Mouse (Mus musculus): ENCODE measurements around the gene D17H6S53E.

D17H6S53E gene

DNA sequence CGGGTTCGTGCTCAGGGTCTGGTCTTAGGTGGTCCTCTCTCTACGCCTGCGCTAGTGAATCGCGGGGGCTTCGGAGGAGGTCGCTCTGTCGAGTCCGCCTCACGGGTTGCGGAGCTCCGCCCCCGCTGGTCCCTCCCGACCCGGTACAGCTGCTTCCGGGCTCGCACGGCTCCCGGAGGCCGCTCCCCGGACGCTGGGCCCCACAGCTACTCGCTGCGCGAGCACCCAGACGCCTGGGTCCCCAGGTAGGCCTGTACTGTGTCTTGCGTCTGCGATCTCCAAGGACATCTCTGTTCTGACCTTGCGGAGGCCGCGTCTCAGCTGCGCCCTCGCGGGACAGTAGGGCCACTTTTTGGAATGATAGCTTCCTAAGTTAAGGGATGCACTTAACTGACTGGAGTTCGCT lies at the start of gene D17H6S53E:
Gene D17H6S53E, plus strand, starts transcription at position 168 of the 406 bp plus-strand sequence.
- peak; percentile 67 to 75 for DNase-seq (ENCODE audit: low spot score in 2 of 2)

- no peak for DNase-seq (ENCODE audit: low spot score in 2 of 2)
Measured at GRCm38 (mm10) chr17:35076507-35077176, 49.5 kb upstream of the D17H6S53E start, which contains the start of gene Ly6g6e. Ly6g6e (plus strand) TSS chr17:35076902.

DNA sequence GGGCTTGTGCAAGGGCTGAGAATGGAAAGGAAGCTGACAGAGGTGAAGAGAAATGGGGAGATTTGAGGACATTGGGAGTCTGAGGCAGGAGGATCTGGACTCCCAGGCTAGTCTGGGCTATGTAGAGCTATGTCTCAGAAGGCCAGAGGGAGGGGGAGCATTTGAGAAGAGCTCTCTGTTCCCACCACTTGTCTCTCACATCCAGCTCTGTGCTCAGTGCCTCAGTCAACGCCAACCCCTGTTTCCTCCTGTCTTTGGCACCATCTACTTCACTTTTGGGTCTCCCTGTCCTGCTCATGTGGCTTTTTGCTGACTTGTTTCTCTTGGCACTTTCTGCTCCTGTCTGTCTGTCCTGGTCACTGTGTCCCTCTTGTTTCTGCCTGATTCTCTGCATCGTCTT lies 48.9 kb upstream of the D17H6S53E start:
- DNase-seq (ENCODE audit: low spot score in 2 of 2): no peak

- no peak for DNase-seq (ENCODE audit: low spot score in 2 of 2)
Measured at GRCm38 (mm10) chr17:35077786-35078233, 48.4 kb upstream of the D17H6S53E start, which contains the start of gene Ly6g6d. Ly6g6d (minus strand) TSS chr17:35078065.

GRCm38 (mm10) chr17:35079778-35080177 lies 46.4 kb upstream of the D17H6S53E start:
- no peak for DNase-seq (ENCODE audit: low spot score in 2 of 2)

GRCm38 (mm10) chr17:35080248-35080647 lies 45.9 kb upstream of the D17H6S53E start:
- no peak for DNase-seq (ENCODE audit: low spot score in 2 of 2)

- DNase-seq (ENCODE audit: low spot score in 2 of 2): no peak
Measured at GRCm38 (mm10) chr17:35080710-35081109, 45.5 kb upstream of the D17H6S53E start.

DNA sequence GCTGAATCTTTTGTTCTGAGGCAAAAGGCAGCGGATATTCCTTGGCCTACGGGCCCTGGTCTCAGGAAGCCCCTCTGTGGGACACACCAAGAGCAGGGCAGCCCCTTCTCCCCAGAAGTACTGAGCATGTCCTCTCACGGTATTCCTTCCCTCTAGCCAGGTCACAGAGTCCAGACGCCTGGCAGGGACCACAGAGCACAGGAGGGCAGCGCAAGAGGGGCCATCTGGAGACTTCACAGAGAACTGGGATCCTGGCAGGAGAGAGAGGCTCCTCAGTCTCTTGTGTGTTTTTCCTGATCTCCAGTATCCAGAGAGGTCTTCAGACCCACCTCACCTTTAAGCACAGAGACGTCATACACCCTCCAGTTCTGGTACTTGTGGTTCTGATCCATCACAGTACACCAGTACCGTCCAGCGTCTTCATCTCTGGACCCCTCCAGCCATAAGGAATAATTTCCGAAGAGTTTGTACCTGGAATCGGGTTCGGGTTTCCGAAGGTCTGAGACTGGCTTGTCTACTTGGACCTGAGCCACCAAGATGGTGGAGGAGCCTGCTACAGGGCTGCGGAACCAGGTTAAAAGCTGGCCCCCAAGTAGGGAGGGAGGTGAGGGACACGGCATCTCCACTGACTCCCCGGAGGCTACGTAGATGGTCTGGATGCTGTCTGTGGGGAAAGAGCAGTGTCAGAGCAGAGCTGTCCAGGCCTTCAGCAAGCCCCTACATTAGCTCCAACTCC lies 43.2 kb upstream of the D17H6S53E start:
- no peak for DNase-seq (ENCODE audit: low spot score in 2 of 2)

DNA sequence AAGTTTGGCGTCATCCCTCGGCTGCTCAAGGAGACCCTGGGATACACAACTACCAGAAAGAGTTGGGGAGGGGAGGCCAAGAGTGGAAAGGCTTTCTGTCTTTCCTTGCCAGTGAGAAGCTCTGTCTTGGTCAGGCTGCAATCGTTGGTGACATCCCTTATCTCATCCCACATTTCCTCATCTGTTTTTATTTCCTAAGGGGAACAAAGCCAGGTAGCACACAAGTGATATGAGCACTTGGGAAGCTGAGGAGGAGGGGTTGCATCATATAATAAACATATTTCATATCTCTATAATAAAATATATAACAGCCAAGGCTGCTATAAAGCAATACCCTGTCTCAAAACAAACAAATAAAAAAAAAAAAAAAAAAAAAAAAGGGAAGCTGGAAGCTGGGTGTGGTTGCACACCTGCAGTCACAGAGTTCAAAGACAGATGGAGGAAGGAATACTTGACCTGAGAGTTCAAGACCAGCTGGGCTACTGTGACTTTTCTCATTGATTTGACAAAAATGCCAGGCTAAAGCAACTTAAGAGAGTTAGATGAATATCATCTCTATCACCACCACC lies 42.2 kb upstream of the D17H6S53E start:
- DNase-seq (ENCODE audit: low spot score in 2 of 2): no peak

GRCm38 (mm10) chr17:35085208-35085865 lies 40.8 kb upstream of the D17H6S53E start, which contains the start of gene Ly6g6f:
Ly6g6f (minus strand) TSS chr17:35085610.
- no peak for DNase-seq (ENCODE audit: low spot score in 2 of 2)

- DNase-seq (ENCODE audit: low spot score in 2 of 2): no peak
Measured at GRCm38 (mm10) chr17:35088151-35088550, 38.0 kb upstream of the D17H6S53E start.

GRCm38 (mm10) chr17:35088825-35089644 lies 37.1 kb upstream of the D17H6S53E start, which contains the start of gene Abhd16a:
Abhd16a (plus strand) TSS chr17:35089263.
- peak; percentile 94 to 96 for DNase-seq (ENCODE audit: low spot score in 2 of 2)

GRCm38 (mm10) chr17:35090166-35090932 lies 35.8 kb upstream of the D17H6S53E start:
- no peak for DNase-seq (ENCODE audit: low spot score in 2 of 2)

DNA sequence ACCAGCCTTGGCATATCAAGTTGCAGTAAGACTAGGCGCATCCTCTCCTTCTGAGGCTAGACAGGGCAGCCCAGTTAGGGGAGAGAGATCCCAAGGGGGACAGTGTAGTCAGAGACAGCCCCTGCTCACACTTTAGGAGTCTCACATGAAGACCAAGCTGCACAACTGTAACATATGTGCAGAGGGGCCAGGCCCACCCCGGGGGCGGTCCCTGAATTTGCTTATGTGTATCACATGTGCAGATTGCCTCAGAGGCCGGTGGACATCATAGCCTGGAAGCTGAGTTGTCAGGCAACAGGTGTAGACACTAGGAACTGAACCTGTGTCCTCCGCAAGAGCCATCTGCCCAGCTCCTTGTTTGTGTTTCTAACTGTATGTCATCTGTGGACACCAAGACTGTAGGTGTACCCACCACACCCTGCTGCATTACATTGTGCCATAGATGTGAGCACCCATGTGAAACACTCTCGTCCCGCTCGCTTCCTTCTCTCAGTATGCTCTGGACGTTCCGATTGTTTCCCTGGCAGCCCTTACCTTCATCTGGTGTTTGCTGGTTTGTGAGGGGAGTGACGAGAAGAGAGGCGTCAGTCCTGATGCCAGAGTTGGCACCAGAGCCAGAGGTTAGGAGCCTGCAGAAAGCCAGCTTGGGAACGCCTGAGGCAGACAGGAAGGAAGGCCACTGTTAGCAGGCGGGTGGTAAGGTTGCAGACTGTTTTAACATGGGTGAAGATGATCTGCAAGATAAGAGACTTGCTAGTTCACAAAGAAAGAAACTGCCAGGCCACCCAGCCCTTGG lies 33.6 kb upstream of the D17H6S53E start:
- DNase-seq (ENCODE audit: low spot score in 2 of 2): no peak

DNA sequence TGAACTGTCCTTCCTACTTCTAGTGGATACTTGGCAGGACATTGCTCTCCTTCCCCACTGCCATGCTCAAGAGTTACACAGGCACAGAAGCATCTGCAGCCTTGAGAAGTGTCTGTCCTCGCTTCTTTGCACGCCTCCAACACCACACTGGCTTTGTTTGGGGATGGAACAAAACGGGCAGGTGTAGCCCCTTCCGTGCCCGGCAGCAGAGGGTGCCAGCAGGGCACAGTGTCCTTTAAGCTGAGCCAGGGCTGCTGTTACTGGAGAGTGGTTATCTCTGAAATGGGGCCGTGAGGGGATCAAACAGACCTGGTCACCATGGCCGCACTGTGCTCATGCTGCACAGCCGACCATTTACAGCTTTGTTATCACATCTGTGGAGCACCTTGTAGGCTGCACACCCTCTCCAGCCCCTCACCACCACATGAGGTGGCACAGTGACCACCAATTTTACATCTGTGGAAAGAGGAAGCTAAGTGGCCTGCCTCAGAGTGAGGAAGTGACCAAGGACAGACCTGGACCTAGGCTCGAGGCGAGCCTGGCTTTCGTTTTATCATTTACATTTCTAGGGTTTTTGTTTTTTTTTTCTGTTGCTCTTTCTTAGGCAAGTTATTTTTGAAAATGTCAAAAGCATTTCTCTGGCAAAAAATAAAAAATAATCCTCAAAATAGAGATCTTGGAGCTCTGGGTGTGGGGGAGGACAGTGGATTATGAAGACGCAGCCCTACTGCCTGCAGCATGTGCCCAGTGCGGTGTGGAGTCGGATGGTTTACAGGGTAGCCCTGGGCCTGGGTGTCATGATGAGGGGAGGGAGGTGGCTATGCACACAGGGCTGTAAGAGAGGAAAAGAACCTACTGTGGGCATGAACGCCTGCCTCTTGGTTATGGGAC lies 31.5 kb upstream of the D17H6S53E start:
- DNase-seq (ENCODE audit: low spot score in 2 of 2): no peak

GRCm38 (mm10) chr17:35096597-35096996 lies 29.6 kb upstream of the D17H6S53E start:
- no peak for DNase-seq (ENCODE audit: low spot score in 2 of 2)

- peak; percentile 55 to 69 for DNase-seq (ENCODE audit: low spot score in 2 of 2)
Measured at GRCm38 (mm10) chr17:35097164-35097655, 29.0 kb upstream of the D17H6S53E start.

- no peak for DNase-seq (ENCODE audit: low spot score in 2 of 2)
Measured at GRCm38 (mm10) chr17:35100196-35100765, 25.9 kb upstream of the D17H6S53E start.
